Comparison of ENCODE assay signal across 8 mouse cellular contexts in the genomic region with DNA sequence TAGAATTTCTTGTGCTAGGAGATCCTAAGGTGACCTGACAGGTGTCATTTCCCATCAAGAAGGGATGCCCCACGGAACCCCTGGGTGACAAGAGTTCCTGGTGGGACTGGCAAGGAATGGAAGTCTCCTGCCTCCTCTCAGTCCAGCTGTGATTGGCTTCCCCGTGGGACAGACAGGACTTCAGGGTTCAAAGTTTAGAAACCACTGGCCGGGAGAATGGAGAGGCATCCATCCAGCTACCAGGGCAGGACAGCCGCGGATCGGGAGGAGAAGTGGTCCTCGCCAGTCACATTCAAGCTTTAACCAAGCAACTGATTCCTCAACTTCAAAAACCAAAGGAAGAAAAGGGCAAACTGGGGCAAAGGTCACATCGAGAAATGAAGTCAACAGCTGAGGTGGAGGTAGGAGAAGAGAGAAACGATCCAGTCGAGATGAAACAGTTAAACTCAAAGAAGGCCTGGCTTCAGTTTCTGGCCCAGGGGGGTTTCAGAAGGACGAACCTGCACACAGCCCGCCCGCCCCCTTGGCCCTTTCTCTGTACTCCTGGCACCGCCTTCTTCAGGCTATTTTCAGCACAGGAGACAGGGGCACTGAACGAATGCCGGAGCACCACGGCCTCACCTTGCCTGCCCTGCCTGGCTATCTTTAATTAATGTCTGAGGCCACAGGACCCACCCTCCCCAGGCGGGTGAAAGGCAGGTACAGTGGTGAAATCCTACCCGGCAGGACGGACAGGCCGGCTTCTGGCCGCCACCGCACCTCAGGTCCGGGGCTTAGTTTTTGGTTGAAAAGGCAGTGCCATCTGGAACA. TPM values are rescaled to one million over a fixed set of nuclear protein-coding genes. Genes with fewer than 3 reads are reported as not detected.
DNase-seq lines count a peak whose midpoint lies in the region; ATAC-seq and TF ChIP-seq lines count a peak whose summit lies in the region.

No protein-coding gene starts in this region.

- ATAC-seq in hindbrain, embryonic 11.5 days (ENCODE audit: low FRiP score) = no peak
- ATAC-seq in intestine, postnatal 0 days = no peak
- no peak for ATAC-seq in liver, embryonic 16.5 days (ENCODE audit: low read depth)

- peaks cover 29% of the 10 kb centered on the region for H3K36me3 ChIP-seq in hindbrain, embryonic 10.5 days
- H3K36me3 ChIP-seq in hindbrain, embryonic 11.5 days (ENCODE audit: control insufficient read depth, insufficient read depth, low read length) = no peaks in the 10 kb centered on the region
- peaks cover 3% of the 10 kb centered on the region; the same call in 1 of the 2 replicates for H3K36me3 ChIP-seq in intestine, postnatal 0 days (ENCODE audit: control insufficient read depth, insufficient read depth)
- H3K36me3 ChIP-seq in liver, embryonic 16.5 days (ENCODE audit: control insufficient read depth, insufficient read depth) = no peaks in the 10 kb centered on the region

- no peaks in the 10 kb centered on the region for H3K27me3 ChIP-seq in hindbrain, embryonic 10.5 days (ENCODE audit: insufficient read depth, poor library complexity, severe bottlenecking)
- no peaks in the 10 kb centered on the region for H3K27me3 ChIP-seq in hindbrain, embryonic 11.5 days (ENCODE audit: control insufficient read depth, insufficient read depth, low read length)
- H3K27me3 ChIP-seq in intestine, postnatal 0 days (replicated peaks; ENCODE audit: control insufficient read depth, insufficient read depth, low read length) = no peaks in the 10 kb centered on the region
- H3K27me3 ChIP-seq in liver, embryonic 16.5 days (ENCODE audit: control insufficient read depth, insufficient read depth, low read depth, low read length) = no peaks in the 10 kb centered on the region

- H3K27ac ChIP-seq in hindbrain, embryonic 10.5 days = 0 out of 2 replicates have a peak overlapping the region, but pooled peaks have one; percentile 13
- H3K27ac ChIP-seq in hindbrain, embryonic 11.5 days (ENCODE audit: low read depth, low read length) = no peak overlapping the region
- no peak overlapping the region for H3K27ac ChIP-seq in embryonic fibroblast, embryonic 13.5 days (ENCODE audit: insufficient read depth, low read length)
- no peak overlapping the region for H3K27ac ChIP-seq in intestine, postnatal 0 days (ENCODE audit: low read depth, low read length)
- H3K27ac ChIP-seq in liver, embryonic 16.5 days (ENCODE audit: low read length) = no peak overlapping the region

- no peak for TF ChIP-seq CTCF in embryonic fibroblast, embryonic 13.5 days (IDR thresholded peaks at IDR 0.05; ENCODE audit: borderline replicate concordance, insufficient read depth, low read length)
- TF ChIP-seq CTCF in intestine, postnatal 0 days (IDR thresholded peaks at IDR 0.05; ENCODE audit: low read depth) = no peak

- peaks cover 87% of the 10 kb centered on the region for H3K4me1 ChIP-seq in hindbrain, embryonic 10.5 days (replicated peaks)
- peaks cover 22% of the 10 kb centered on the region for H3K4me1 ChIP-seq in hindbrain, embryonic 11.5 days (replicated peaks; ENCODE audit: control insufficient read depth, insufficient read depth, low read length)
- 0 out of 2 replicates have a peak, but pooled peaks cover 7% of the 10 kb centered on the region for H3K4me1 ChIP-seq in embryonic fibroblast, embryonic 13.5 days (ENCODE audit: control insufficient read depth, insufficient read depth, low read length)
- H3K4me1 ChIP-seq in intestine, postnatal 0 days (replicated peaks; ENCODE audit: control insufficient read depth, insufficient read depth, low read length) = peaks cover 10% of the 10 kb centered on the region
- H3K4me1 ChIP-seq in liver, embryonic 16.5 days (ENCODE audit: control insufficient read depth, low read depth, low read length) = peaks cover 37% of the 10 kb centered on the region

- no peak overlapping the region for H3K9ac ChIP-seq in hindbrain, embryonic 11.5 days (ENCODE audit: low read depth, low read length)
- no peak overlapping the region for H3K9ac ChIP-seq in intestine, postnatal 0 days (ENCODE audit: low read depth, low read length)
- H3K9ac ChIP-seq in liver, embryonic 16.5 days (ENCODE audit: low read depth, low read length) = no peak overlapping the region

- H3K9me3 ChIP-seq in hindbrain, embryonic 10.5 days = no peaks in the 10 kb centered on the region
- H3K9me3 ChIP-seq in hindbrain, embryonic 11.5 days (ENCODE audit: control insufficient read depth, low read length) = no peaks in the 10 kb centered on the region
- H3K9me3 ChIP-seq in intestine, postnatal 0 days (ENCODE audit: control insufficient read depth) = no peaks in the 10 kb centered on the region
- H3K9me3 ChIP-seq in liver, embryonic 16.5 days (replicated peaks; ENCODE audit: control insufficient read depth, low read length) = no peaks in the 10 kb centered on the region

- 61% methylated on average over 24 of the region's 24 CpGs for WGBS in hindbrain, embryonic 10.5 days
- WGBS in hindbrain, embryonic 11.5 days = 59% methylated on average over 24 of the region's 24 CpGs
- WGBS in intestine, postnatal 0 days = 53% methylated on average over 24 of the region's 24 CpGs
- 70% methylated on average over 24 of the region's 24 CpGs for WGBS in liver, embryonic 16.5 days (ENCODE audit: insufficient replicate concordance)

- H3K4me3 ChIP-seq in hindbrain, embryonic 10.5 days = peak overlapping the region; percentile 86
- no peak overlapping the region for H3K4me3 ChIP-seq in hindbrain, embryonic 11.5 days (ENCODE audit: low read depth, low read length)
- peak overlapping the region; percentile 51 for H3K4me3 ChIP-seq in embryonic fibroblast, embryonic 13.5 days (ENCODE audit: insufficient read depth, low read length)
- H3K4me3 ChIP-seq in intestine, postnatal 0 days (ENCODE audit: low read depth, low read length) = no peak overlapping the region
- peak overlapping the region; percentile 34; the same call in 1 of the 2 replicates for H3K4me3 ChIP-seq in liver, embryonic 16.5 days (ENCODE audit: low read depth, low read length)

- TF ChIP-seq POLR2A in embryonic fibroblast, embryonic 13.5 days (IDR thresholded peaks at IDR 0.05; ENCODE audit: low read depth, low read length) = no peak

- no peak overlapping the region for H3K4me2 ChIP-seq in hindbrain, embryonic 11.5 days (replicated peaks; ENCODE audit: low read depth, low read length)
- peak overlapping the region; percentile 75 for H3K4me2 ChIP-seq in intestine, postnatal 0 days (replicated peaks; ENCODE audit: low read depth)
- H3K4me2 ChIP-seq in liver, embryonic 16.5 days (ENCODE audit: low read depth, low read length) = peak overlapping the region; percentile 71

- DNase-seq in hindbrain, embryonic 10.5 days (ENCODE audit: low spot score) = no peak
- no peak for DNase-seq in hindbrain, embryonic 11.5 days (ENCODE audit: low spot score)
- DNase-seq in B cell, adult 2 months = no peak
- DNase-seq in natural killer cell, adult 2 months (ENCODE audit: low spot score in 2 of 2) = no peak
- no peak for DNase-seq in frontal cortex, postnatal 25 days (ENCODE audit: low spot score in 2 of 2)

RNA-seq across cellular contexts. Expression of a gene that starts 6.0 kb away (rescaled TPM):
- polyA plus RNA-seq in hindbrain, embryonic 10.5 days (2016; fragmentation: Nextera tagmentation; extraction: Ambion mirVana) = 18.1 and 18.4 TPM in 2 replicates
- polyA plus RNA-seq in hindbrain, embryonic 11.5 days (2014; fragmentation: Nextera tagmentation; extraction: Ambion mirVana) = 22.0 and 25.8 TPM in 2 replicates
- polyA plus RNA-seq in embryonic fibroblast, embryonic 13.5 days (2011; ENCODE audit: insufficient read length, low read depth, missing spikeins) = 42.3 and 60.7 TPM in 2 replicates
- 13.2 and 13.7 TPM in 2 replicates for polyA plus RNA-seq in intestine, postnatal 0 days (2015; fragmentation: Nextera tagmentation; extraction: Ambion mirVana)
- polyA plus RNA-seq in liver, embryonic 16.5 days (2015; fragmentation: Nextera tagmentation; extraction: Ambion mirVana) = 4.0 and 4.7 TPM in 2 replicates

RNA-seq across cellular contexts. Expression of a gene that starts 51.1 kb away (rescaled TPM):
- polyA plus RNA-seq in hindbrain, embryonic 10.5 days (2016; fragmentation: Nextera tagmentation; extraction: Ambion mirVana) = 0.21 TPM in 1 of 2 replicates, not detected in the other
- not detected in 2 replicates for polyA plus RNA-seq in hindbrain, embryonic 11.5 days (2014; fragmentation: Nextera tagmentation; extraction: Ambion mirVana)
- not detected in 2 replicates for polyA plus RNA-seq in embryonic fibroblast, embryonic 13.5 days (2011; ENCODE audit: insufficient read length, low read depth, missing spikeins)
- 0.25 TPM in 1 of 2 replicates, not detected in the other for polyA plus RNA-seq in intestine, postnatal 0 days (2015; fragmentation: Nextera tagmentation; extraction: Ambion mirVana)
- 0.35 and 0.70 TPM in 2 replicates for polyA plus RNA-seq in liver, embryonic 16.5 days (2015; fragmentation: Nextera tagmentation; extraction: Ambion mirVana)

Comparison
In these comparisons a context has a peak if more than half of its experiments do, and no peak if none do; other contexts are left out.
1. H3K4me3 ChIP-seq: peak in hindbrain, embryonic 10.5 days (single experiment), embryonic fibroblast, embryonic 13.5 days (single experiment) and liver, embryonic 16.5 days (single experiment); none in hindbrain, embryonic 11.5 days (single experiment) and intestine, postnatal 0 days (single experiment).